Mouse (Mus musculus) E14TG2a.4 (cell line): ENCODE results near the gene Ankrd52.

Experiments used
- CTCF ChIP-seq: conservative IDR thresholded peaks from 2 replicates; pipeline ENCODE4 v1.5.1; 2014; ENCODE audit warnings: low read length
- POU5F1 ChIP-seq: IDR thresholded peaks from 2 replicates; pipeline ENCODE4 v1.6.1; 2014; ENCODE audit warnings: low read length, borderline replicate concordance

DNA sequence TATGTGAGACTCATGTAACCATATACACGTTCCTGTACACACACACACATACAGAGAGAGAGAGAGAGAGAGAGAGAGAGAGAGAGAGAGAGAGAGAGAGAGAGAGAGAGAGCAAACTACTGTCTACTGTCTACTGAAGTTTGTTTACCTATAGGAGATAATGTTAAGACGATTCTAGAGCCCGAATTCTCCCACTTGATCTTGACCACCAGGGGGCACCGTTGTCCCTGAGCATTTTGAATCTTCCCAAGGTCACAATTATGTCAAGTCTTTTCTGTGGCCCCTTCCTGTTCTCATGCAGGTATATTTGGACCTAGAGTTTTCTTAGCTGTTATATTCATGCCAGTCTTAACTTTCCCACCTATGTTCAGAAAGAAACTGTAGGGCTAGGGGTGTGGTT is 41.3 kb upstream of the Ankrd52 start:
- TF ChIP-seq CTCF: peak; percentile 78
- no peak for TF ChIP-seq POU5F1
